Mouse (Mus musculus): ENCODE data around the gene Col6a1. TPM values are rescaled to one million over a fixed set of nuclear protein-coding genes. Genes with fewer than 3 reads are reported as not detected.

Col6a1 gene
- polyA plus RNA-seq, 1 experiment from 2014 or later, result 12.3 TPM

GRCm38 (mm10) chr10:76695283-76695885 lies 30.6 kb downstream of the Col6a1 start:
- 88% methylated on average over 10 of the region's 10 CpGs for WGBS
- no peaks in the 10 kb centered on the region for H3K27me3 ChIP-seq (replicated peaks; ENCODE audit: low read depth, poor library complexity, severe bottlenecking)
- no peaks in the 10 kb centered on the region for H3K9me3 ChIP-seq
- no peak for DNase-seq (ENCODE audit: low spot score)
- no peak overlapping the region for H3K4me3 ChIP-seq
- no peaks in the 10 kb centered on the region for H3K36me3 ChIP-seq (replicated peaks)
- peaks cover 6% of the 10 kb centered on the region for H3K4me1 ChIP-seq
- H3K27ac ChIP-seq (replicated peaks), result no peak overlapping the region

GRCm38 (mm10) chr10:76694765-76695164 lies 31.2 kb downstream of the Col6a1 start:
- H3K4me1 ChIP-seq, result peaks cover 2% of the 10 kb centered on the region
- no peaks in the 10 kb centered on the region for H3K9me3 ChIP-seq
- H3K36me3 ChIP-seq (replicated peaks), result no peaks in the 10 kb centered on the region
- no peaks in the 10 kb centered on the region for H3K27me3 ChIP-seq (replicated peaks; ENCODE audit: low read depth, poor library complexity, severe bottlenecking)
- H3K4me3 ChIP-seq, result no peak overlapping the region
- no peak overlapping the region for H3K27ac ChIP-seq (replicated peaks)
- DNase-seq (ENCODE audit: low spot score), result no peak
- WGBS, result 56% methylated on average over 7 of the region's 7 CpGs

DNA sequence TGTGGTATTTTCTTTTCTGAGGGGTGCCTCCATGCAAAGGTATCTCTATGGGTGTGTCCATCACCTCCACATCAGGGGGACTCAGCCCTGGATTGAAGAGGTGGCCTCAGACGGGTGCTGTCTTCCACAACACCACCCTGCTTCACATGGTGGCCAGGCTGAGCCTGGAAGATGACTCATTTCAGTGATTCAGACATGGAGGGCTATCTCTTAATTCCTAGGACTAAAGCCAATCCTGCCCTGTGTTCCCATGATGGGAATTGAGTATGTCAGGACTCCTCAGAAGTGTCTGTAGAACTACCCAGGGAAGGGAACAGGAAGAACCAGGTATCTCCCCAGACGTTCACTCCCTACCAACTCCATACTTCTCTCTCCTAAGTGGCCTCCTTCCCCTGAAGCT lies 32.5 kb downstream of the Col6a1 start:
- Histone ChIP-seq H3K36me3 (replicated peaks) (no peaks in the 10 kb centered on the region), H3K27ac (replicated peaks) (no peak overlapping the region), H3K27me3 (replicated peaks; ENCODE audit: low read depth, poor library complexity, severe bottlenecking) (no peaks in the 10 kb centered on the region), H3K4me3 (no peak overlapping the region), H3K9me3 (no peaks in the 10 kb centered on the region), H3K4me1 (no peaks in the 10 kb centered on the region)
- 82% methylated on average over 2 of the region's 2 CpGs for WGBS
- no peak for DNase-seq (ENCODE audit: low spot score)

- H3K4me3 ChIP-seq, result no peak overlapping the region
- H3K4me1 ChIP-seq, result peaks cover 24% of the 10 kb centered on the region
- no peaks in the 10 kb centered on the region for H3K9me3 ChIP-seq
- no peaks in the 10 kb centered on the region for H3K27me3 ChIP-seq (replicated peaks; ENCODE audit: low read depth, poor library complexity, severe bottlenecking)
- no peak for DNase-seq (ENCODE audit: low spot score)
- H3K27ac ChIP-seq (replicated peaks), result no peak overlapping the region
- WGBS, result 94% methylated on average over 10 of the region's 10 CpGs
- H3K36me3 ChIP-seq (replicated peaks), result no peaks in the 10 kb centered on the region
These were observed 40.4 kb downstream of the Col6a1 start for GRCm38 (mm10) chr10:76685451-76686017.

DNA sequence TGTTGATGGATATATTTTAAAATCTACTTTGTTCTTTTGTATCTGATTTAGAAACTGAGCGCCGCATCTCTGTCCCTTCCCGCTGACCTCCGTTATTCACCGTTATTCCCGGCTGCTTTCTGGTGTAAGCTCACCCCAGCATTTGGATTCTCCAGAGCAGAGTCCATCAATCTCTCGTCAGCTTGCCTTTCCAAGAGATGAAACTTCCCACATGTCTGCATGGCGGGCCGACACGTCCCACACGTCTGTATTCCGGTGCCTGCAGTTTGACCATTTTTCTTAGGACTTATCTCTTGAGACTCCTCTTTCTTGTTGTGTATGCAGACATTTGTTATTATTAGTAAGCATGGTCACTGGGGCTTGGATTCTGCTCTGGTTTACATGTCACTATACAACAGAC lies 42.0 kb downstream of the Col6a1 start:
- Histone ChIP-seq H3K4me3 (no peak overlapping the region), H3K36me3 (replicated peaks) (no peaks in the 10 kb centered on the region), H3K27me3 (replicated peaks; ENCODE audit: low read depth, poor library complexity, severe bottlenecking) (no peaks in the 10 kb centered on the region), H3K27ac (replicated peaks) (no peak overlapping the region), H3K9me3 (no peaks in the 10 kb centered on the region), H3K4me1 (peaks cover 24% of the 10 kb centered on the region)
- 93% methylated on average over 12 of the region's 12 CpGs for whole genome bisulfite sequencing
- no peak for DNase-seq (ENCODE audit: low spot score)

GRCm38 (mm10) chr10:76683461-76683860 lies 42.5 kb downstream of the Col6a1 start:
- Histone ChIP-seq H3K27me3 (replicated peaks; ENCODE audit: low read depth, poor library complexity, severe bottlenecking) (no peaks in the 10 kb centered on the region), H3K4me1 (peaks cover 24% of the 10 kb centered on the region), H3K27ac (replicated peaks) (no peak overlapping the region), H3K4me3 (no peak overlapping the region), H3K36me3 (replicated peaks) (no peaks in the 10 kb centered on the region), H3K9me3 (no peaks in the 10 kb centered on the region)
- DNase-seq (ENCODE audit: low spot score), result no peak
- WGBS, result 84% methylated on average over 7 of the region's 7 CpGs

DNA sequence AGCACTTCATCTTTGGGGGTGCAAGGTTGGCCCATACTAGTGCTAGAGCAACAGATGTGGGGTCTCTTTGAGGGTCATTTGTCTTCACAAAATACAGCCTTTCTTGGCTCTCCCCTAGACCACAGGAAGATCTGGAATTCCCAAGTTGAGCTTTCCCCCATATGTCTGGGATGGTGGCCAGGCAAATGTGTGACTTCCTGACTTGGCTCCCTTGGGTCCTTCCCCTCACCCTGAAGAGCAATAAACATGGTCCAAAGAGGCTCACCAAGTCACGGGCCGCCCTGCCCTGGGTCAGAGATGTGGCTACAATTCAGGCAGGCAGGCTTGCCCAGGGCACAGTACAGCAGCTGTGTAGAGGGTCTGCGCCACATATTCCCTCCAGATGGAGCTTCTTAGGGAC lies 44.1 kb downstream of the Col6a1 start:
- WGBS, result 68% methylated on average over 3 of the region's 3 CpGs
- no peaks in the 10 kb centered on the region for H3K27me3 ChIP-seq (replicated peaks; ENCODE audit: low read depth, poor library complexity, severe bottlenecking)
- H3K9me3 ChIP-seq, result no peaks in the 10 kb centered on the region
- H3K36me3 ChIP-seq (replicated peaks), result no peaks in the 10 kb centered on the region
- peak overlapping the region; percentile 67 for H3K27ac ChIP-seq (replicated peaks)
- DNase-seq (ENCODE audit: low spot score), result peak; percentile 21
- H3K4me3 ChIP-seq, result no peak overlapping the region
- peaks cover 24% of the 10 kb centered on the region for H3K4me1 ChIP-seq

- no peak overlapping the region for H3K4me3 ChIP-seq
- no peak for DNase-seq (ENCODE audit: low spot score)
- H3K27ac ChIP-seq (replicated peaks), result peak overlapping the region; percentile 31; the same call in 1 of the 2 replicates
- 86% methylated on average over 6 of the region's 6 CpGs for WGBS
- no peaks in the 10 kb centered on the region for H3K36me3 ChIP-seq (replicated peaks)
- H3K27me3 ChIP-seq (replicated peaks; ENCODE audit: low read depth, poor library complexity, severe bottlenecking), result no peaks in the 10 kb centered on the region
- H3K9me3 ChIP-seq, result no peaks in the 10 kb centered on the region
- H3K4me1 ChIP-seq, result peaks cover 24% of the 10 kb centered on the region
These were observed 45.0 kb downstream of the Col6a1 start for GRCm38 (mm10) chr10:76680758-76681650.

DNA sequence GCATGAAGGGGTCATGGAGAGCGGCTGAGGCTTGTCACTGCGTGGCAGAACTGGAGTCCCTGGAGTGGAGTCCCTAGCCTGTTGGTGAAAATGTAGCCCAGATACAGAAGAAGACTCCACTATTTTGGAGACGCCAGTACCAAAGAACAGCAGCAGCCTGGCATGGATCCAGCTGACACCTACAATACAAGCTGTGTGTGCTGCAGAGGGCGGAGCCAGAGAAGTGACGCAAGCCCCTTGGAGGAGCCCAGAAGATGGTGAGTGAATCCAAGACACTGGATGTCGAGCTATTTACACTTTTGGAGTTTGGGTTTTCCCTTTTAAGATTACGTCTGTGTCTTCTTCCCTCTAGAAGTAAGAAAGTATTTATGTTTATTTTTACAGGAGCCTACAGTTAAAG lies 47.8 kb downstream of the Col6a1 start:
- H3K27ac ChIP-seq (replicated peaks), result no peak overlapping the region
- WGBS, result 76% methylated on average over 7 of the region's 7 CpGs
- no peaks in the 10 kb centered on the region for H3K36me3 ChIP-seq (replicated peaks)
- H3K4me1 ChIP-seq, result peaks cover 20% of the 10 kb centered on the region
- no peaks in the 10 kb centered on the region for H3K9me3 ChIP-seq
- no peak overlapping the region for H3K4me3 ChIP-seq
- peak; percentile 8 for DNase-seq (ENCODE audit: low spot score)
- H3K27me3 ChIP-seq (replicated peaks; ENCODE audit: low read depth, poor library complexity, severe bottlenecking), result no peaks in the 10 kb centered on the region

- DNase-seq (ENCODE audit: low spot score), result no peak
- H3K36me3 ChIP-seq (replicated peaks), result no peaks in the 10 kb centered on the region
- H3K9me3 ChIP-seq, result no peaks in the 10 kb centered on the region
- H3K27ac ChIP-seq (replicated peaks), result no peak overlapping the region
- H3K4me1 ChIP-seq, result 0 out of 2 replicates have a peak, but pooled peaks cover 4% of the 10 kb centered on the region
- no peak overlapping the region for H3K4me3 ChIP-seq
- WGBS, result 82% methylated on average over 2 of the region's 2 CpGs
- no peaks in the 10 kb centered on the region for H3K27me3 ChIP-seq (replicated peaks; ENCODE audit: low read depth, poor library complexity, severe bottlenecking)
These were observed 50.7 kb downstream of the Col6a1 start for GRCm38 (mm10) chr10:76675268-76675667.

- Histone ChIP-seq H3K4me3 (no peak overlapping the region), H3K27me3 (replicated peaks; ENCODE audit: low read depth, poor library complexity, severe bottlenecking) (no peaks in the 10 kb centered on the region), H3K27ac (replicated peaks) (no peak overlapping the region), H3K9me3 (no peaks in the 10 kb centered on the region), H3K36me3 (replicated peaks) (no peaks in the 10 kb centered on the region), H3K4me1 (0 out of 2 replicates have a peak, but pooled peaks cover 4% of the 10 kb centered on the region)
- 86% methylated on average over 6 of the region's 6 CpGs for WGBS
- no peak for DNase-seq (ENCODE audit: low spot score)
These were observed 51.4 kb downstream of the Col6a1 start for GRCm38 (mm10) chr10:76674581-76674980.

GRCm38 (mm10) chr10:76671939-76672338 lies 54.0 kb downstream of the Col6a1 start:
- H3K36me3 ChIP-seq (replicated peaks), result no peaks in the 10 kb centered on the region
- no peak for DNase-seq (ENCODE audit: low spot score)

More at GRCm38 (mm10) chr10:76671939-76672338, 54.0 kb downstream of the Col6a1 start:
- WGBS, result 83% methylated on average over 9 of the region's 9 CpGs
- no peak overlapping the region for H3K4me3 ChIP-seq
- H3K9me3 ChIP-seq, result no peaks in the 10 kb centered on the region
- no peak overlapping the region; the same call in 1 of the 2 replicates for H3K27ac ChIP-seq (replicated peaks)
- no peaks in the 10 kb centered on the region for H3K27me3 ChIP-seq (replicated peaks; ENCODE audit: low read depth, poor library complexity, severe bottlenecking)
- 0 out of 2 replicates have a peak, but pooled peaks cover 4% of the 10 kb centered on the region for H3K4me1 ChIP-seq

All from embryonic facial prominence, embryonic 10.5 days (tissue).